Mouse (Mus musculus) thymus, postnatal 10 days (tissue): ENCODE measurements around the gene Bco1.
A peak's percentile ranks its signal among the peaks of the same experiment; 100 is the strongest.

Experiments
- DNase-seq, 2 experiments: peaks; one replicate each; pipeline ENCODE4 v3.0.0; 2021; ENCODE audit warnings: low spot score in 2 of 2

The Bco1 gene

GRCm38 (mm10) chr8:117148520-117148919 lies 52.9 kb downstream of the Bco1 start:
- DNase-seq: peak in 1 of 2 experiments; percentile 19

GRCm38 (mm10) chr8:117156149-117156548 lies 60.5 kb downstream of the Bco1 start:
- no peak for DNase-seq

GRCm38 (mm10) chr8:117156866-117157768 lies 61.5 kb downstream of the Bco1 start:
- DNase-seq: peak in 1 of 2 experiments; percentile 10

GRCm38 (mm10) chr8:117157769-117158091 lies 62.1 kb downstream of the Bco1 start:
- peak; percentile 92 to 95 for DNase-seq

GRCm38 (mm10) chr8:117158135-117158761 lies 62.6 kb downstream of the Bco1 start, which contains the start of gene Gan:
Gene Gan, plus strand, starts transcription at chr8:117158135.
- peak; percentile 21 to 33 for DNase-seq

GRCm38 (mm10) chr8:117159031-117159430 lies 63.4 kb downstream of the Bco1 start:
- DNase-seq: no peak

- DNase-seq: no peak
Measured at GRCm38 (mm10) chr8:117164912-117165311, 69.3 kb downstream of the Bco1 start.

GRCm38 (mm10) chr8:117165542-117165941 lies 69.9 kb downstream of the Bco1 start:
- DNase-seq: no peak

GRCm38 (mm10) chr8:117166515-117166914 lies 70.9 kb downstream of the Bco1 start:
- DNase-seq: no peak

- DNase-seq: no peak
Measured at GRCm38 (mm10) chr8:117167243-117167883, 71.7 kb downstream of the Bco1 start.

- DNase-seq: no peak
Measured at GRCm38 (mm10) chr8:117168378-117168777, 72.7 kb downstream of the Bco1 start.

- DNase-seq: no peak
Measured at GRCm38 (mm10) chr8:117171826-117172225, 76.2 kb downstream of the Bco1 start.

GRCm38 (mm10) chr8:117172904-117173303 lies 77.2 kb downstream of the Bco1 start:
- DNase-seq: no peak

- DNase-seq: no peak
Measured at GRCm38 (mm10) chr8:117173690-117174089, 78.0 kb downstream of the Bco1 start.

GRCm38 (mm10) chr8:117174536-117174935 lies 78.9 kb downstream of the Bco1 start:
- no peak for DNase-seq

GRCm38 (mm10) chr8:117176308-117176707 lies 80.7 kb downstream of the Bco1 start:
- no peak for DNase-seq

GRCm38 (mm10) chr8:117177236-117177635 lies 81.6 kb downstream of the Bco1 start:
- DNase-seq: no peak

- DNase-seq: no peak
Measured at GRCm38 (mm10) chr8:117178039-117178438, 82.4 kb downstream of the Bco1 start.

GRCm38 (mm10) chr8:117178676-117179075 lies 83.0 kb downstream of the Bco1 start:
- no peak for DNase-seq

- no peak for DNase-seq
Measured at GRCm38 (mm10) chr8:117182746-117183145, 87.1 kb downstream of the Bco1 start.
